In the genomic region with DNA sequence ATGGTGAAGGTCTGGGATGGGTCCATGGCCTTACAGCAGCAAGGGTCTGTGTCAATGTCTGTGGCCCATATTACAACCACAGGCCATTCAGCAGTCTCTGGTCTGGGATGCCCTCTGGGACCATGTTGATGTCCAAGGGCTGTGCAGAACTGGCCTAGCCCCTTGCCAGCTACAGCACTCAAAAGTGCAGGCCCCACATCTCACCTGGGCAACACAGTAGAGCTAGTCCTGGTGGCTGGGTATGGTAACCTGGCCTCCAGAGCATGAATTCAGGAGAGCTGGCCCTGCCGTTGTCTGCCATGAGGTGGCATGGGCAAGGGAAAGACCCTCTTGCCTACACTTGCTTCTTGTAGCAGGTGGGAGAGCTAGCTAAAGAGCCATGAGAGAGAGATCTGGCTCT, we compare ENCODE assay signal across 33 mouse cellular contexts.
"Had no signal": no experiment of that assay in that cellular context is flagged by ENCODE, and none has a peak within 500 bp of the region (broad histone marks: within the 10 kb centered on the region; RNA-seq: fewer than 3 reads in every experiment).

No protein-coding gene starts in this region.

- H3K9ac ChIP-seq: heart, embryonic 12.5 days; heart, embryonic 13.5 days; heart, embryonic 15.5 days; hindbrain, embryonic 12.5 days; hindbrain, embryonic 13.5 days; intestine, embryonic 15.5 days; kidney, embryonic 15.5 days had no signal

- H3K27ac ChIP-seq: heart, embryonic 13.5 days; heart, embryonic 15.5 days; hindbrain, embryonic 10.5 days; hindbrain, embryonic 12.5 days; hindbrain, embryonic 13.5 days; hindbrain, postnatal 0 days; intestine, embryonic 15.5 days; kidney, postnatal 0 days; layer of hippocampus, adult 2 months; left cerebral cortex, adult 2 months had no signal

- H3K27me3 ChIP-seq: heart, embryonic 12.5 days; heart, embryonic 13.5 days; heart, embryonic 15.5 days; hindbrain, embryonic 12.5 days; hindbrain, embryonic 13.5 days; intestine, embryonic 15.5 days; kidney, embryonic 15.5 days had no signal

- H3K9me3 ChIP-seq: heart, embryonic 12.5 days; heart, embryonic 13.5 days; heart, embryonic 15.5 days; hindbrain, embryonic 10.5 days; hindbrain, embryonic 12.5 days; hindbrain, embryonic 13.5 days; intestine, embryonic 15.5 days; kidney, embryonic 15.5 days had no signal

- ATAC-seq: hindbrain, embryonic 16.5 days; inflammation-experienced regulatory T-cells, adult 6 months; intestine, embryonic 15.5 days; intestine, embryonic 16.5 days; intestine, postnatal 0 days had no signal

- H3K4me1 ChIP-seq: heart, embryonic 13.5 days; heart, embryonic 15.5 days; hindbrain, embryonic 10.5 days; hindbrain, embryonic 12.5 days; hindbrain, embryonic 13.5 days; intestine, embryonic 15.5 days had no signal

- DNase-seq: heart, postnatal 10 days; heart, postnatal 14 days; heart, postnatal 36 days; heart, postnatal 4 days; kidney, adult 11 months; kidney, adult 18-20 months; kidney, adult 2 months; kidney, adult 8-10 months; kidney, adult 9 months; kidney, postnatal 10 days; kidney, postnatal 14 days; kidney, postnatal 25 days; kidney, postnatal 36 days; kidney, postnatal 4 days; layer of hippocampus, adult 9-11 months; layer of hippocampus, postnatal 36 days had no signal

- H3K4me2 ChIP-seq: heart, embryonic 11.5 days; heart, embryonic 12.5 days; heart, embryonic 13.5 days; heart, embryonic 15.5 days; hindbrain, embryonic 12.5 days; hindbrain, embryonic 13.5 days; intestine, embryonic 15.5 days; kidney, embryonic 15.5 days had no signal

- H3K4me3 ChIP-seq: heart, embryonic 12.5 days; heart, embryonic 13.5 days; heart, embryonic 15.5 days; hindbrain, embryonic 10.5 days; hindbrain, embryonic 12.5 days; hindbrain, embryonic 13.5 days; intestine, embryonic 15.5 days; kidney, embryonic 15.5 days; layer of hippocampus, adult 2 months; left cerebral cortex, adult 2 months had no signal
